Mouse (Mus musculus): Measurements from ENCODE around the gene Bicra. TPM values are rescaled to one million over a fixed set of nuclear protein-coding genes. Genes with fewer than 3 reads are reported as not detected.

The Bicra gene
- total and polyA plus RNA-seq, 3 experiments = 5.8 to 8.4 (median 7.5) TPM

- intact Hi-C loops (cut with DNase I) = loop anchor here (5.0 kb wide), 1 partner anchor 124 kb away; the partner anchor contains the start of gene Selenow
- Histone ChIP-seq H3K9ac (ENCODE audit: low read depth, low read length) (peak overlapping the region; percentile 72), H3K4me3 (peak overlapping the region; percentile 90), H3K79me2 (replicated peaks; ENCODE audit: control insufficient read depth, insufficient read depth, low read length) (peaks cover 5% of the 10 kb centered on the region; the same call in 1 of the 2 replicates), H3K27me3 (ENCODE audit: control insufficient read depth, insufficient read depth, low read length) (no peaks in the 10 kb centered on the region), H3K36me3 (ENCODE audit: control insufficient read depth, insufficient read depth, low read length) (no peaks in the 10 kb centered on the region; the same call in 1 of the 2 replicates), H3K27ac (peak overlapping the region; percentile 96), H3K4me1 (ENCODE audit: control insufficient read depth, insufficient read depth, low read length) (peaks cover 37% of the 10 kb centered on the region)
- WGBS = under 1% methylated on average over 7 of the region's 7 CpGs
- DNase-seq = peak in 1 of 2 experiments; percentile 85
- TF ChIP-seq POLR2A (IDR thresholded peaks at IDR 0.05; ENCODE audit: insufficient read depth, low read depth, low read length) (peak; percentile 35; the same call in 1 of the 2 replicates), EP300 (IDR thresholded peaks at IDR 0.05; ENCODE audit: insufficient read depth, low read depth, low read length) (peak; percentile 64; the same call in 1 of the 2 replicates), CTCF (IDR thresholded peaks at IDR 0.05) (no peak)
These were observed 1.6 kb downstream of the Bicra start for GRCm38 (mm10) chr7:16046101-16046480.

GRCm38 (mm10) chr7:16045538-16045937 is 2.2 kb downstream of the Bicra start:
- H3K4me3 ChIP-seq = peak overlapping the region; percentile 11; the same call in 1 of the 2 replicates
- 26% methylated on average over 2 of the region's 2 CpGs for WGBS
- peaks cover 5% of the 10 kb centered on the region; the same call in 1 of the 2 replicates for H3K79me2 ChIP-seq (replicated peaks; ENCODE audit: control insufficient read depth, insufficient read depth, low read length)
- intact Hi-C loops (cut with DNase I) = loop anchor here (5.0 kb wide), 1 partner anchor 123 kb away; the partner anchor contains the start of gene Selenow
- peak in 1 of 2 experiments; percentile 33 for DNase-seq
- no peak overlapping the region; the same call in 1 of the 2 replicates for H3K9ac ChIP-seq (ENCODE audit: low read depth, low read length)
- H3K4me1 ChIP-seq (ENCODE audit: control insufficient read depth, insufficient read depth, low read length) = peaks cover 37% of the 10 kb centered on the region
- no peaks in the 10 kb centered on the region; the same call in 1 of the 2 replicates for H3K36me3 ChIP-seq (ENCODE audit: control insufficient read depth, insufficient read depth, low read length)
- TF ChIP-seq POLR2A (IDR thresholded peaks at IDR 0.05; ENCODE audit: insufficient read depth, low read depth, low read length) = no peak
- TF ChIP-seq CTCF (IDR thresholded peaks at IDR 0.05) = no peak
- H3K27me3 ChIP-seq (ENCODE audit: control insufficient read depth, insufficient read depth, low read length) = no peaks in the 10 kb centered on the region
- peak overlapping the region; percentile 96 for H3K27ac ChIP-seq

GRCm38 (mm10) chr7:16044531-16044930 is 3.2 kb downstream of the Bicra start:
- intact Hi-C loops (cut with DNase I) = no loop called here
- Histone ChIP-seq H3K4me1 (ENCODE audit: control insufficient read depth, insufficient read depth, low read length) (peaks cover 37% of the 10 kb centered on the region), H3K36me3 (ENCODE audit: control insufficient read depth, insufficient read depth, low read length) (no peaks in the 10 kb centered on the region; the same call in 1 of the 2 replicates), H3K9ac (ENCODE audit: low read depth, low read length) (no peak overlapping the region), H3K79me2 (replicated peaks; ENCODE audit: control insufficient read depth, insufficient read depth, low read length) (peaks cover 5% of the 10 kb centered on the region; the same call in 1 of the 2 replicates), H3K27ac (peak overlapping the region; percentile 96), H3K27me3 (ENCODE audit: control insufficient read depth, insufficient read depth, low read length) (no peaks in the 10 kb centered on the region), H3K4me3 (no peak overlapping the region)
- no peak for DNase-seq
- TF ChIP-seq POLR2A (IDR thresholded peaks at IDR 0.05; ENCODE audit: insufficient read depth, low read depth, low read length) = no peak
- TF ChIP-seq CTCF (IDR thresholded peaks at IDR 0.05) = no peak
- TF ChIP-seq EP300 (IDR thresholded peaks at IDR 0.05; ENCODE audit: insufficient read depth, low read depth, low read length) = no peak
- WGBS = 37% methylated on average over 5 of the region's 5 CpGs

GRCm38 (mm10) chr7:16043861-16044435 is 3.8 kb downstream of the Bicra start:
- Histone ChIP-seq H3K4me1 (ENCODE audit: control insufficient read depth, insufficient read depth, low read length) (peaks cover 34% of the 10 kb centered on the region), H3K27me3 (ENCODE audit: control insufficient read depth, insufficient read depth, low read length) (no peaks in the 10 kb centered on the region), H3K27ac (peak overlapping the region; percentile 96), H3K79me2 (replicated peaks; ENCODE audit: control insufficient read depth, insufficient read depth, low read length) (peaks cover 8% of the 10 kb centered on the region), H3K9ac (ENCODE audit: low read depth, low read length) (peak overlapping the region; percentile 30), H3K4me3 (no peak overlapping the region; the same call in 1 of the 2 replicates), H3K36me3 (ENCODE audit: control insufficient read depth, insufficient read depth, low read length) (no peaks in the 10 kb centered on the region; the same call in 1 of the 2 replicates)
- no peak for DNase-seq
- intact Hi-C loops (cut with DNase I) = loop anchor here (2.0 kb wide), 1 partner anchor 25 kb away; no protein-coding TSS in a partner anchor
- no peak for TF ChIP-seq CTCF (IDR thresholded peaks at IDR 0.05)
- no peak for TF ChIP-seq EP300 (IDR thresholded peaks at IDR 0.05; ENCODE audit: insufficient read depth, low read depth, low read length)
- no peak for TF ChIP-seq POLR2A (IDR thresholded peaks at IDR 0.05; ENCODE audit: insufficient read depth, low read depth, low read length)
- WGBS = 21% methylated on average over 3 of the region's 3 CpGs

DNA sequence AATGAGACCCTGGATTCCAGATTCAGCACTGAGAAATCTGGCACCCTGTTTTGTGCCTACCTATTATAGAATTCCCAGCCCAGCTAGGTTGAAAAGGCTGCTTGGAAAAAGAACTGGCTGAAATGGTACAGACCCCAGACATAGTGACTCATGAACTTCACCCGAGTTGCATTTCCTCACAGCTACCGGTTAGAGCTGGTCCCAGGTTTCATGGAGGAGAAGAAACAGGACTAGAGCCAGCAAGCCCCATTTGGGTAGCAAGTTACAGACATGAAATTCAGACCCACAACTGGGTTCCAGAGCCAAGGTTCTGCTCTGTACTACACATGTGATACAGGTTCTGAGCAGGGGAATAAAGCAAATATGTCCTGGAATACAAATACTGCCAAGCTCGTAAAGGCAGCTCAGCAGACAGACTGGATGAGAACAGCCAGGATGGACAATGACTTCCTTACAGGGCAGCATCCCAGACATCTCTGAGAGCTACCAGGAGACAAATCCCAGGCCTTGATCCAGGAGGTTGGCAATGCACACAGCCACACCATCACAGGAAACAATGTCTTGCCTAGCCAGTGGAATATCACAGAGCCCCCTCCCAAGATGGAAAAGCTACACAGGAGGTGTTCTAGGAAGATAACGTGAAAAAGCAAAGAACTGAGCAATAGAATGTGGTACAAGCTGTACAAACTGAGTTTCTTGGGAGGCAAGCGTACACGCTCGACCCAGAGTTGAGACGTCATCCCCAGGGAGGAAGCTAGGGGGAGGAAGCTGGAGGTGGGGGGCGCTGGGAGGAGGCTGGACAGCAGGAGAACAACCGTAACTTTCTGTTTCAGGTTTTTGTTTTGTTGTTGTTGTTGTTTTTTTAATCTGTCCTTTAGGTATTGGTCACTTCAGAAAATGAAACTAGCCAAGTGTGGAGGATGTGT is 4.6 kb downstream of the Bicra start:
- H3K27ac ChIP-seq = peak overlapping the region; percentile 96
- intact Hi-C loops (cut with DNase I) = loop anchor here (2.0 kb wide), 1 partner anchor 24 kb away; no protein-coding TSS in a partner anchor
- TF ChIP-seq CTCF (IDR thresholded peaks at IDR 0.05) = peak; percentile 14; the same call in 1 of the 2 replicates
- TF ChIP-seq EP300 (IDR thresholded peaks at IDR 0.05; ENCODE audit: insufficient read depth, low read depth, low read length) = no peak
- no peak for TF ChIP-seq POLR2A (IDR thresholded peaks at IDR 0.05; ENCODE audit: insufficient read depth, low read depth, low read length)
- H3K9ac ChIP-seq (ENCODE audit: low read depth, low read length) = peak overlapping the region; percentile 24; the same call in 1 of the 2 replicates
- peak; percentile 37 to 41 for DNase-seq
- peaks cover 33% of the 10 kb centered on the region for H3K4me1 ChIP-seq (ENCODE audit: control insufficient read depth, insufficient read depth, low read length)
- no peaks in the 10 kb centered on the region for H3K27me3 ChIP-seq (ENCODE audit: control insufficient read depth, insufficient read depth, low read length)
- 22% methylated on average over 10 of the region's 10 CpGs for WGBS
- peaks cover 13% of the 10 kb centered on the region for H3K79me2 ChIP-seq (replicated peaks; ENCODE audit: control insufficient read depth, insufficient read depth, low read length)
- H3K36me3 ChIP-seq (ENCODE audit: control insufficient read depth, insufficient read depth, low read length) = no peaks in the 10 kb centered on the region; the same call in 1 of the 2 replicates
- no peak overlapping the region; the same call in 1 of the 2 replicates for H3K4me3 ChIP-seq
